Mouse (Mus musculus) hindbrain, embryonic 11.5 days (tissue): ENCODE data around the gene Tmprss9. TPM values are rescaled to one million over a fixed set of nuclear protein-coding genes. Genes with fewer than 3 reads are reported as not detected.

ENCODE experiments used
- ATAC-seq: fragments of 200-750 bp; cut with Nextera tagmentation; 2 replicates; pipeline ENCODE4 v1.8.0; 2017; ENCODE audit warnings: mild to moderate bottlenecking, moderate TSS enrichment, moderate library complexity; ENCODE audit not compliant: low FRiP score
- DNase-seq: peaks from one replicate; pipeline ENCODE4 v3.0.0-alpha.2; 2015; ENCODE audit warnings: low spot score
- H3K27ac ChIP-seq: fragments of 300-500 bp; sonication (generic); 2 replicates; pipeline ENCODE4 v1.5.1; 2014; ENCODE audit warnings: mild to moderate bottlenecking, low read depth, low read length
- H3K27me3 ChIP-seq: fragments of 300-500 bp; sonication (generic); 2 replicates; pipeline ENCODE4 v1.6.1; 2014; ENCODE audit warnings: mild to moderate bottlenecking, low read length, moderate library complexity, mixed read lengths; ENCODE audit not compliant: control insufficient read depth, insufficient read depth
- H3K36me3 ChIP-seq: fragments of 300-500 bp; sonication (generic); 2 replicates; pipeline ENCODE4 v1.6.1; 2014; ENCODE audit warnings: mild to moderate bottlenecking, low read length, moderate library complexity, mixed read lengths; ENCODE audit not compliant: control insufficient read depth, insufficient read depth
- H3K4me1 ChIP-seq: fragments of 300-500 bp; sonication (generic); replicated peaks from 2 replicates; pipeline ENCODE4 v1.6.1; 2014; ENCODE audit warnings: low read length, mixed read lengths; ENCODE audit not compliant: control insufficient read depth, insufficient read depth
- H3K4me2 ChIP-seq: fragments of 300-500 bp; sonication (generic); replicated peaks from 2 replicates; pipeline ENCODE4 v1.6.1; 2014; ENCODE audit warnings: mild to moderate bottlenecking, low read depth, low read length
- H3K4me3 ChIP-seq: fragments of 300-500 bp; sonication (generic); 2 replicates; pipeline ENCODE4 v1.5.1; 2014; ENCODE audit warnings: low read depth, low read length
- H3K9ac ChIP-seq: fragments of 300-500 bp; sonication (generic); 2 replicates; pipeline ENCODE4 v1.6.1; 2014; ENCODE audit warnings: low read depth, low read length
- H3K9me3 ChIP-seq: fragments of 300-500 bp; sonication (generic); 2 replicates; pipeline ENCODE4 v1.6.1; 2016; ENCODE audit warnings: low read length; ENCODE audit not compliant: control insufficient read depth
- WGBS: fragments of 180-500 bp; shearing (Covaris S2); extraction: QIAGEN DNeasy Blood & Tissue Kit; methylation state at CpG from one replicate; pipeline ENCODE4 v1.1.7; 2014; 5-methylcytosine and 5-hydroxymethylcytosine counted together
- polyA plus RNA-seq: library from polyadenylated mRNA; unstranded; fragments of >200 nt; fragmentation: Nextera tagmentation; extraction: Ambion mirVana; gene quantifications from 2 replicates; pipeline ENCODE4 v1.2.1, GENCODE M21; 2014

The Tmprss9 gene
- polyA plus RNA-seq, 1 experiment from 2014 or later: 0.05 TPM

DNA sequence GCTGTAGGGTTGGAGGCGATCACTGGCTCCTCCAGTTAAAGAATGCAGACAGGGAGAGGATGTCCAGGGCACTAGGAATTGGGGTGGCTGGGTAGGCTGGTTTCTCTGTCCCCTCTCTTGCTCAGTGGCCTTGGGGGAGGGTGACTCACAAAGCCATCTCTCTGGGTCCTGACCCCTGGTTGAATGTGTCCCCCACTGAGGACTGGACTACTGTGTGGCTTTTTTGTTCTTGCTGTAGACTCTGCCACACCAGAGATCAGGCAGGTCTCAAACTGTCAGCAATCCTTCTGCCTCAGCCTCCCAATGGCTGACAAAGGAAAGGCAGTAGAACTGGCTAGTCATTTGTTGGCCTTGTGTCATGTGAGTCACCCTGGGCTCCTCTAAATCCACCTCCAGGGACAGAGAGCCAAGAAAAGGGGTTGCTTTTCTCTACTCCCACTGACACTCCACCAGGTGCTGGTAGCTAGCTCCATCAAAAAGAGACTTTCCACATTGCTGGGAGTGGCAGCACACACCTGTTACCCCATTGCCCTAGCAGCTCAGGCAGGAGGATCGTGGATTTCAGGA, 33.2 kb upstream of the Tmprss9 start:
- no peaks in the 10 kb centered on the region; the same call in 1 of the 2 replicates for H3K4me1 ChIP-seq
- no peak overlapping the region for H3K4me2 ChIP-seq

DNA sequence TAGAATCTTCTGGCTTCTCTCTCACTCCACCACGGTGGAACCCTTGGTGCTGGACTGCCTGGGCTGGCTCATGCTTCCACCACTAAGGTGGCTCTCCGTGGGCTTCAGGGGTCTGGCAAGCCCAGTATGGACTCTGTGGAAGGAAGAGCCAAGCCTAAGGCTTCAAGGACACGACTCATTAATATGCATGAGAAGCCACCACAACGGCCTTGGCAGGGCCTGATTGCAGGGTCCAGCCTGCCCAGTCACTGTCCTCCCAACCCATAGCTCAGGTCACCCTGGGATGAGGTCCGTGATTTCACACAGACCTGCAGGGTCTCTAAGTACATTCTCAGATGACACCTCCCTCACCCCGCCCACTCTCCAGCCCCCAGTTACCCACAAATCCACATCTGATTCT, 31.8 kb upstream of the Tmprss9 start:
- Histone ChIP-seq H3K27me3 (peaks cover 52% of the 10 kb centered on the region), H3K9ac (no peak overlapping the region), H3K27ac (no peak overlapping the region), H3K36me3 (no peaks in the 10 kb centered on the region), H3K4me1 (no peaks in the 10 kb centered on the region; the same call in none of the 2 replicates), H3K4me3 (no peak overlapping the region), H3K9me3 (no peaks in the 10 kb centered on the region), H3K4me2 (no peak overlapping the region)
- ATAC-seq (no peak), DNase-seq (no peak)
- WGBS: 61% methylated on average over 6 of the region's 6 CpGs

More for the DNA sequence above, 33.2 kb upstream of the Tmprss9 start:
- H3K4me3 ChIP-seq: no peak overlapping the region
- ATAC-seq (no peak), DNase-seq (no peak)
- no peak overlapping the region for H3K9ac ChIP-seq
- H3K27ac ChIP-seq: no peak overlapping the region
- no peaks in the 10 kb centered on the region for H3K9me3 ChIP-seq
- H3K36me3 ChIP-seq: no peaks in the 10 kb centered on the region
- WGBS: 54% methylated on average over 2 of the region's 2 CpGs
- peaks cover 49% of the 10 kb centered on the region for H3K27me3 ChIP-seq

DNA sequence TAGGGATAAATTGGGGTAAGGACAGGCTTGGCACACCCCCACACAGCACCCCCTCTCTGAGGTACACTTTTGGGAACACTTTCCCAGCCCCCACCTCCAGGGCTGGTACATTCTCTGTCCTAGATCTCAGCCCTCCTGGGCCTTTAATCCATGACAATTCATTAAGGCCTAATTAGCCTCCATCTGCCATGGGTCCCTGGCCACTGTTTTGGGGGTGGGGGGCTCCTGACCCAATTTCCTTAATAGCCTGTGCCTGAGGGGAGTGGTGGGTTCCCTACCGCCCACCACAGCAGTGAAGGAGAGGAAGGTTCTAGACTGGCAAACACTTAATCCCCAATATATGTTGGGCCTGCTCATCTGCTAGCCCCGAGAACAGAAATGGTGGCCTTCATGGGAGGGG, 30.0 kb upstream of the Tmprss9 start:
- no peaks in the 10 kb centered on the region; the same call in 1 of the 2 replicates for H3K4me1 ChIP-seq
- no peak overlapping the region for H3K9ac ChIP-seq
- DNase-seq (no peak), ATAC-seq (no peak)
- H3K4me3 ChIP-seq: no peak overlapping the region
- no peak overlapping the region for H3K27ac ChIP-seq
- no peaks in the 10 kb centered on the region for H3K36me3 ChIP-seq
- no peak overlapping the region for H3K4me2 ChIP-seq
- 93% methylated on average over 2 of the region's 2 CpGs for WGBS
- H3K27me3 ChIP-seq: peaks cover 40% of the 10 kb centered on the region
- no peaks in the 10 kb centered on the region for H3K9me3 ChIP-seq

DNA sequence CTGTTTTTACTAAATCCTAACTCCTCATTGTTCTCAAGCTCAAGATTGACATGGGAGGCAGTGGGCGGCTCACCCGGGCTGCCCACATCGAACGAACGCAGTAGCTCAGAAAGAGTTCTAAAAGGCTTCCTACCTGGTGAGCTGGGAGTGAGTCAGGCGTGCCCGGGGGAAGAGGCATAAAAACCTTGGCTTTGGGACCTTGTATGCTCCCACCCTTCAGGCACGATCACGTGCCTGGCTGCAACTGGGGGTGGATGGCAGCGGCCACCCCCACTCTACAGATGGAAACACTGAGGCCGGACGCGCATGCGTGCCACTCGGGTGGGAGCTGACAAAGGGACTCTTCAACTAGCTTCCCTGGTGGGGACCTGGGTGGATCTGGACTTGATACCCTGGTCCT, 29.3 kb upstream of the Tmprss9 start:
- Histone ChIP-seq H3K9me3 (no peaks in the 10 kb centered on the region), H3K4me3 (no peak overlapping the region), H3K4me1 (no peaks in the 10 kb centered on the region; the same call in 1 of the 2 replicates), H3K27ac (no peak overlapping the region), H3K27me3 (peaks cover 38% of the 10 kb centered on the region), H3K36me3 (no peaks in the 10 kb centered on the region), H3K4me2 (no peak overlapping the region), H3K9ac (no peak overlapping the region)
- 84% methylated on average over 15 of the region's 15 CpGs for WGBS
- DNase-seq: no peak
- ATAC-seq: no peak

DNA sequence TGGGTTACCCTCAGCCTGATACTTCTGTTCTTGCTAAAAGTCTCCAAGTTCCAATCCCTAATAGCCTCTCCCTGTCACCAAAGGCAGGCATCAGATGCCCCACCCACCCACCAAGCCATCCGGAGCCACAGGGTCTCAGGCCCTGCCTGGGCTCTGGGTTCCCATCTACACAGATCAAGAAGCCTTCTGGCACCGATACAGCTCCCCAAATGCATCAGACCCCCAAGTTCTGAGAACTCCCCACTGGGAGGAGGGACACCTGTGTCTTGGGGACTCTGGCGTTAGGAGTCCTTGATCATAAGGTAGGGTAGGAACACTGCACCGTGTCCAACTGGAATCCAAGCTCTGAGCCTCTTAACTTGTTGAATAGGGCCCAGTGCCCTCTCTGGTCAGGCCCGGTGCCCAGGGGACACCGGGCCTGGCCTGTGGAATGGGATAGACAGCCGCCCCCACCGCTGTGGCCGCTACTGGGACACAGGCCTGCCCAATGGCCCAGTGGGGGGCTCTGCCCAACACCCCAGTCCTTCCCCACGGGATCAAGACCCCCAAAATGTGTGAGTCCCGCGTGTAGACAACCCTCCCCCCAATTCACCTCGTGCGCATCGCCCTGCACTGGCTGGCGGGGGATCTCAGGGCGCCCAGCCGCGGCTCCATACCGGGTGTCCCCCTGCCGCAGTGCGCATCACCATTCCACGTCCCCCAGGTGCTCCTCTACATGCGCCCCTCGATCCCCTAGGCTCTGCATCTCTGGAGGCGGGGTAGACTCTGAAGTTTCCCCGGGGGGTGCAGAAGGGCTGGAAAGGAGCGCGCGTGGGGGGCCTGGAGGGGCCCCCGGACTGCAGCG, 28.3 kb upstream of the Tmprss9 start:
- ATAC-seq: no peak
- H3K27me3 ChIP-seq: peaks cover 38% of the 10 kb centered on the region

DNA sequence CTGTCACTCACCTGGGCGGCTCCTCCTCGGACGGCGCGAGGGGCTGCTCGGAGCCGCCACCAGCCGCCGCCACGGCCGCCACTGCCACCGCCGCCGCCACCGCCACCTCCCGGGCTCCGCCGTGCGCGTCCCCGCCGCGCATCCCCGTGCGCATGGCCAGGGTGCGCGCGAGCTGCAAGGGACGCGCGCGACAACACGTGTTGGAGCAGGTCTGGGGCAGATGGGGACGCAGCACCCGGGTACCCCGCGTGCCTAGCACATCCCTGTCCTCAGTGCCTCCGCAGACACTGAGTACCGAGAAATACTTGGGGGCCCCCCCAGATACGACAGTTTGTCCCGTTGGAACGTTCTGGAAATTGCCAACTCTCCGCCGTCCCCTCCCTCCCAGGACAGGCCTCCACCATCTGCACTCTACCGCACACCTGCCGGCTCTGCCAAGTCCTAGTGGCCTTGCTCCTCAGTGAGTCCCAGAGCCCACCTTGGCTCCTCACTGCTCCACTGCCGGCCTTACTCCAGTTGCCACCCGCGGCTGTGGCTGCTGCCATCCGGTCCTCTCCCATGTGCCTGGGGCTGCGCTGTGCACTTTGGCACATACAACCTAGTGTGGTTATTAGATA, 27.6 kb upstream of the Tmprss9 start, which contains the start of gene Lingo3:
Gene Lingo3, minus strand, starts transcription at position 109 of the 617 bp plus-strand sequence.
- Histone ChIP-seq H3K27me3 (peaks cover 38% of the 10 kb centered on the region), H3K36me3 (no peaks in the 10 kb centered on the region), H3K4me2 (peak within 1 kb of the TSS; percentile 72), H3K27ac (no peak within 1 kb of the TSS), H3K4me3 (peak within 1 kb of the TSS; percentile 31), H3K9me3 (no peaks in the 10 kb centered on the region), H3K9ac (peak within 1 kb of the TSS; percentile 47), H3K4me1 (no peaks in the 10 kb centered on the region; the same call in 1 of the 2 replicates)
- DNase-seq (peak; percentile 53), ATAC-seq (no peak; the same call in 1 of the 2 replicates)
- WGBS: 4% methylated on average over 49 of the region's 51 CpGs

More for the DNA sequence above, 28.3 kb upstream of the Tmprss9 start:
- H3K36me3 ChIP-seq: no peaks in the 10 kb centered on the region
- no peaks in the 10 kb centered on the region; the same call in 1 of the 2 replicates for H3K4me1 ChIP-seq
- H3K9ac ChIP-seq: peak overlapping the region; percentile 47
- H3K9me3 ChIP-seq: no peaks in the 10 kb centered on the region
- DNase-seq: no peak
- H3K4me2 ChIP-seq: peak overlapping the region; percentile 72
- H3K4me3 ChIP-seq: peak overlapping the region; percentile 31
- WGBS: 13% methylated on average over 27 of the region's 32 CpGs
- no peak overlapping the region for H3K27ac ChIP-seq

DNA sequence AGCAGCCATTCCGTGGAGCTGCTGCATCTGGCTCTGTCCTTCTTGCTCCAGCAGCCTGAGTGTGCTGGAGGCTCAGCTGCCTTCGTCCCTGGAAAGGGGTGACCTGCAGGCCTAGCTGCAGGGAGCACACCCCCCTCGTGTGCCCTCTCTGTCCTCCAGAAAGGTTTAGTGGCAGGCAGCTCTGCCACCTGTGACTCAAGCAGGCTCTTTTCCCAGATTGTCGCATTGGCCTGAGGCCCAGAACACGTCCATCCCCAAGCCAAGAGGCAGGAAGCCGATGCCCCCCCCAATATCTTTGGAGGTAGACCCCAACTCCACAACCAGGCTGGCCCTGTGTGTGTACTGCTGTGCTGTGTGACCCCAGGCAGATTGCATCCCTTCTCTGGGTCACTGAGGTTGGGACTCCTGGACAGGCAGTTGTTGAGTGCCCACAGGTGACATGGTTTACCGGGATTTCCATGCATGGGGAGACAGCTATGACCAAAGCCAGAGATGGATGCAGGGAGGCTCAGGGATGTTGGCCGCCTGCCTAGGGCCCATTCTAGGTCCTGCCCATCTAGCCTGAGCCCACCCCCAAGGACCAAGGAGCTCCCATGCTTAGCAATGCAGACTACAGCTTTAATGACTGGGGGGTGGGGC, 26.5 kb upstream of the Tmprss9 start:
- no peak overlapping the region for H3K4me3 ChIP-seq
- no peak overlapping the region for H3K4me2 ChIP-seq
- no peaks in the 10 kb centered on the region for H3K36me3 ChIP-seq
- H3K9ac ChIP-seq: no peak overlapping the region
- H3K27me3 ChIP-seq: peaks cover 38% of the 10 kb centered on the region
- WGBS: 55% methylated on average over 8 of the region's 8 CpGs
- H3K9me3 ChIP-seq: no peaks in the 10 kb centered on the region
- DNase-seq (no peak), ATAC-seq (no peak)
- no peaks in the 10 kb centered on the region; the same call in 1 of the 2 replicates for H3K4me1 ChIP-seq
- H3K27ac ChIP-seq: no peak overlapping the region

DNA sequence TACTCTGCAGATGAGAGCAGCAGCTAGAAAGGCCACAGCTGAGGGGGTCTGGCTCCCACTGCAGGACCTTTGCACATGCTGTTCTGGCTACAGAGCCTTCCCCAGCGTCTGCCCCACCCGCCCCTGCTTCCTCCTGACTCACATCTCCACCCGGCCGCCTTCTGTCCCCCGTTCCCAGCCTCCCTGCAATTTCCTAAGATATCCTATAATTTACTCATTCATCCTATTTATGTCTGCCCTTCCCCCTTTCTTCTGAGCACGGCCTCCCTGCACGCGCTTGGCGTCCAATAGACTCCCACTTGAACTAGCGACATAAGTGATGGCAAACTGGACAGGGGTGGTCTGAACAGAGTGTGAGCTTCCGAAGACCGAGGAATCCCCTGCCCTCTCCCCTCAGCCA, 25.9 kb upstream of the Tmprss9 start:
- Histone ChIP-seq H3K4me2 (no peak overlapping the region), H3K36me3 (no peaks in the 10 kb centered on the region), H3K9ac (no peak overlapping the region), H3K4me1 (no peaks in the 10 kb centered on the region; the same call in 1 of the 2 replicates), H3K27ac (no peak overlapping the region), H3K27me3 (peaks cover 38% of the 10 kb centered on the region), H3K9me3 (no peaks in the 10 kb centered on the region), H3K4me3 (no peak overlapping the region)
- no peak for ATAC-seq
- DNase-seq: no peak
- 93% methylated on average over 12 of the region's 12 CpGs for WGBS
